Mouse (Mus musculus): Measurements from ENCODE around the gene Phf23.

GRCm38 (mm10) chr11:70028401-70029129, 33.0 kb downstream of the Phf23 start:
- TF ChIP-seq EP300 (IDR thresholded peaks at IDR 0.05; ENCODE audit: insufficient read depth, low read depth, low read length): no peak
- no peak for TF ChIP-seq CTCF (IDR thresholded peaks at IDR 0.05)
- no peak for TF ChIP-seq POLR2A (IDR thresholded peaks at IDR 0.05; ENCODE audit: insufficient read depth, low read depth, low read length)
